Mouse (Mus musculus) stomach, embryonic 16.5 days (tissue): ENCODE measurements at regions not wholly inside any gene's neighbourhood (a gene's known extent, or its start where the extent isn't known, plus 50 kb on each side); places are given as distances from the start of the nearest gene placed in this dataset.

Experiments
- ATAC-seq: fragments of 200-750 bp; cut with Nextera tagmentation; 2 replicates; pipeline ENCODE4 v1.8.0; 2017; ENCODE audit warnings: moderate number of reproducible peaks, moderate TSS enrichment; ENCODE audit not compliant: insufficient read depth, low FRiP score
- H3K27ac ChIP-seq: fragments of 300-500 bp; sonication (generic); 2 replicates; pipeline ENCODE4 v1.5.1; 2014; ENCODE audit warnings: low read length
- H3K27me3 ChIP-seq: fragments of 300-500 bp; sonication (generic); 2 replicates; pipeline ENCODE4 v1.6.1; 2014; ENCODE audit warnings: low read length, control low read depth, mixed read lengths; ENCODE audit not compliant: control insufficient read depth, insufficient read depth
- H3K36me3 ChIP-seq: fragments of 300-500 bp; sonication (generic); 2 replicates; pipeline ENCODE4 v1.6.1; 2014; ENCODE audit warnings: low read length; ENCODE audit not compliant: control insufficient read depth, insufficient read depth
- H3K4me1 ChIP-seq: fragments of 300-500 bp; sonication (generic); 2 replicates; pipeline ENCODE4 v1.6.1; 2014; ENCODE audit warnings: low read length, control low read depth, mixed read lengths; ENCODE audit not compliant: control insufficient read depth, insufficient read depth
- H3K4me2 ChIP-seq: fragments of 300-500 bp; sonication (generic); 2 replicates; pipeline ENCODE4 v1.6.1; 2014; ENCODE audit warnings: low read depth, low read length, mixed read lengths
- H3K4me3 ChIP-seq: fragments of 300-500 bp; sonication (generic); replicated peaks from 2 replicates; pipeline ENCODE4 v1.5.1; 2014; ENCODE audit warnings: mild to moderate bottlenecking, low read length
- H3K9ac ChIP-seq: fragments of 300-500 bp; sonication (generic); 2 replicates; pipeline ENCODE4 v1.6.1; 2014; ENCODE audit warnings: low read length
- H3K9me3 ChIP-seq: fragments of 300-500 bp; sonication (generic); replicated peaks from 2 replicates; pipeline ENCODE4 v1.6.1; 2016; ENCODE audit warnings: low read length, control low read depth; ENCODE audit not compliant: control insufficient read depth
- WGBS: fragments of 180-500 bp; shearing (Covaris S2); extraction: QIAGEN DNeasy Blood & Tissue Kit; methylation state at CpG from one replicate; pipeline ENCODE4 v1.1.7; 2014; 5-methylcytosine and 5-hydroxymethylcytosine counted together

DNA sequence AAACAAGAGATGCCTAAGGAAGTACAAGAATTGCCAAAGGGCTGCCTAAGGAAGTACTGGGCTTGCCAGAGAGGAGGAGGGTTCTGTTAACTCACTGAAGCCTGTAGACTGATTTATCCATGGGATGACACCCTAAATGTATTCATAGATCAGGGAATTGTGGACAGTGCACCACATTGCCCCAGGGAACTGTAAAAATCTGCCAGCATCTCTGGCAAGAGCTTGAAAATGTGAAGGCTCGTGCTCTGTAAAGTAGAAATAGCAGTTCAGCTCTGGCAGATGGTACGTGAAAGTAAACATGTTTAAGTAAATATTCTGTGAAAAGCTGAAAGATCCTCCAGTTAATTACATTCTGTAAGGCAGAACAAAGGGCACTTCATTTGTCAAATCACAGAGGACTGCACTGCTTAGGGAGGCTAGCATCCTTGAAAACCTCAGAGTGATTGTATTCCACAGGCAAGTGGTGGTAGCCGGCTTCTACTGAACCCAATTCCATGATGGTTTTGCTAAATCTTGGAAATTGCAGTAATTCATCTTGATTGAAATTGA, 445.9 kb upstream of the Grin3a start:
- Histone ChIP-seq H3K27me3 (no peaks in the 10 kb centered on the region), H3K4me3 (no peak overlapping the region), H3K36me3 (no peaks in the 10 kb centered on the region), H3K4me2 (no peak overlapping the region), H3K9me3 (no peaks in the 10 kb centered on the region), H3K27ac (no peak overlapping the region), H3K9ac (no peak overlapping the region), H3K4me1 (no peaks in the 10 kb centered on the region)
- ATAC-seq = no peak
- 26% methylated on average over 3 of the region's 3 CpGs for WGBS

DNA sequence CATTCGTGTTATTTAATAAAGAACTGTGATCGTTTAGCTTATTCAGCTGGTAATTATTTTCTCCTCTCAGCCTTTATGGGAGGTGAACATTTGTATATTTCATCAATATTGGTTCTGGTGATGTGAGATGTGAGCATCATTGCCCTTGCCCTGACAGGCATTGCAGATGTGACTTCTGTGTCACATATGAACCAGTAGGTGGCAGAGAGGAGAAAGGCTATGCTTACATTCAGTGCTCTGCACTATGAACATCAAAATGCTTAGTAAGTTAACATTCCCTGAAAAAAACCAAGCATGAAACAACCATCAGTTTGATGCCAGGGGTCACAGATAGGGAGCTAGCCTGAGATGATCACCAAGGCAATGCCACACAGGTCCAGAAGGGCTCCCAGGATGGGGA, 441.1 kb upstream of the Grin3a start:
- H3K36me3 ChIP-seq = no peaks in the 10 kb centered on the region
- 73% methylated on average over 2 of the region's 2 CpGs for WGBS
- H3K9ac ChIP-seq = no peak overlapping the region
- H3K27ac ChIP-seq = no peak overlapping the region
- no peak for ATAC-seq
- no peaks in the 10 kb centered on the region for H3K4me1 ChIP-seq
- no peaks in the 10 kb centered on the region for H3K27me3 ChIP-seq
- H3K4me3 ChIP-seq = no peak overlapping the region
- no peaks in the 10 kb centered on the region for H3K9me3 ChIP-seq
- no peak overlapping the region for H3K4me2 ChIP-seq

DNA sequence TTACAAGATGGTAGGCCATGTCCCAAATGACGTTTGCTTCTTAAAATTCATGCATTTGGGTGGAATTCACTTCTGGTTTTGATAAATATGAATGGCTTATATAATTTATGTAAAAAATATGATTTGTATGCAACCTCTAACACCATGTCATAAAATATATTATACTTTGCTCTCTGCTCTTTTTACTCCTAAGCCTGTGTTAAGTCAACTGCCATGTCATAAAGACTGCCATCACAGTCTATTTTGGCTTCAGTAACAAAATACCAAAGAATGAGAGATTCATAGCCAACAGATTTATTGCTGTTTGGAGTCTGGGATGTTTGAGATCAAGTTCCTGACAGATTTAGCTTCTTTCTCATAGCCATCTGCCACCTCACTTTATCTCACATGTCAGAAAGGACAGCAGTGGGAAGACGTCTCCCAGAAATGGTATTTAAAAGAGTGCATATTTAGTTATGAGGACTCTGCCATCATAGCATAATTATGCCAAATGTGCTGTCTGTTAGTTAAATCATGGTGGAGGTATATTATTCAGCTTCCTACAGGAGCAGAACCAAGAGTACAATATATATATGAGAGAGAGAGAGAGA, 413.6 kb upstream of the Grin3a start:
- 47% methylated on average over 2 of the region's 2 CpGs for WGBS
- Histone ChIP-seq H3K4me2 (no peak overlapping the region), H3K9ac (no peak overlapping the region), H3K4me1 (no peaks in the 10 kb centered on the region), H3K27ac (no peak overlapping the region), H3K4me3 (no peak overlapping the region), H3K36me3 (no peaks in the 10 kb centered on the region), H3K27me3 (no peaks in the 10 kb centered on the region), H3K9me3 (no peaks in the 10 kb centered on the region)
- no peak for ATAC-seq

DNA sequence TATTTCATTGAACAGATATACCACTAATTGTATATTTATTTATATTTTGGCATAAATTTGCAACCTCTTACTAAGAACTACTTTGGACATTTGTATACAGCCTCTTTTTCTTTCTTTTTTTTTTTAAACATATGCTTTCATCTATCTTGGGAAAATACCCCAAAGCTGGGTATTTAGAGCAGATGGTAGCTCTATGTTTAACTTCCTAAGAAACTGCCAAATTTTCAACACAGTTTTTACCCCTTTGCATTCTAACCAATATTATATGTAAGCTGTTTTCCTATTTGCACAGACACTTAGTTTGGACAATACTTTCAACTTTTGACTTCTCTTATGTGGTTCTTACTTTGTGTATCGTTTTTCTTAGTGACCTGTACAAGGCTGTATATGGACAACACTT, 396.5 kb upstream of the Grin3a start:
- WGBS = 63% methylated on average over 1 of the region's 1 CpGs
- Histone ChIP-seq H3K9me3 (no peaks in the 10 kb centered on the region), H3K27me3 (no peaks in the 10 kb centered on the region), H3K4me3 (no peak overlapping the region), H3K36me3 (no peaks in the 10 kb centered on the region), H3K4me1 (no peaks in the 10 kb centered on the region), H3K4me2 (no peak overlapping the region), H3K9ac (no peak overlapping the region), H3K27ac (no peak overlapping the region)
- no peak for ATAC-seq

DNA sequence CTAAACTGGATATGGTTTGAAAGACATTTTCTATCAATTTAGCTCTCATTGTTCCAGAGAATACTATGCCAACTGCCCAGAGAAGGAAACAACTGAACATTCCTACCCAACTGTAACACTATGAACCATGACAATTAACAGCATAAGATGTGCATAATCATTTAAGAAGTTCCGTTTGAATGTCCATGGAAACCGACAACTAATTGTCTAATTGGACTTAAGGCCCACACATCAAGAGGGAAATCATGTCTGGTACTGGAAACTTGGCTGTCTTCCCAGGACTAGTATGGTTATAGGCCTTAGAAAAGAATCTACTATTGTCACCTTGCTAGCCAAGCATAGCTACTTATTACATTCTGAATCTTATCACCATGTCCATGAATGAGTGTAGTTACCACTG, 395.4 kb upstream of the Grin3a start:
- Histone ChIP-seq H3K4me3 (no peak overlapping the region), H3K27ac (no peak overlapping the region), H3K9me3 (no peaks in the 10 kb centered on the region), H3K36me3 (no peaks in the 10 kb centered on the region), H3K4me2 (no peak overlapping the region), H3K9ac (no peak overlapping the region), H3K4me1 (no peaks in the 10 kb centered on the region), H3K27me3 (no peaks in the 10 kb centered on the region)
- 77% methylated on average over 2 of the region's 2 CpGs for WGBS
- no peak for ATAC-seq

DNA sequence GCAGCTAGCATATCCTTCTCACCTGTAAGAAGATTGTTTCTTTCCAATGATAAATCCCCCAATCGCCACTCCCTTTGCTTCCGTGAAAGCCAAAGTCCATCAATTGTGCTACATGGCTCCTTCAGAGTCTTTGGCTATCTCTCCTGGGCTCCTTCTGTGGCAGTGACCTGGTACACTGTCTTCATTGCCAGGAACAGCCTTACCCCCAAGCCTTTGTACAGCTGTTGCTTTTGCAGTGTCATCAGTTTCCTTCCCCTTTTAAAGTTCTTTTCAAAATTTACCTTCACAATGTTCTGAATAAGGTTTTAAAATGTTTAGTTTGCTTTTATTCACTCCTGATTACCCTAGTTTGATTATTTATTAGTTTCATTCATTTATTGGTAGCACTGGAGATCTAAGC, 393.8 kb upstream of the Grin3a start:
- no peak overlapping the region for H3K4me2 ChIP-seq
- no peaks in the 10 kb centered on the region for H3K36me3 ChIP-seq
- ATAC-seq = no peak
- no peak overlapping the region for H3K4me3 ChIP-seq
- no peaks in the 10 kb centered on the region for H3K27me3 ChIP-seq
- 87% methylated on average over 2 of the region's 2 CpGs for WGBS
- no peaks in the 10 kb centered on the region for H3K4me1 ChIP-seq
- H3K27ac ChIP-seq = no peak overlapping the region
- H3K9ac ChIP-seq = no peak overlapping the region
- H3K9me3 ChIP-seq = no peaks in the 10 kb centered on the region

DNA sequence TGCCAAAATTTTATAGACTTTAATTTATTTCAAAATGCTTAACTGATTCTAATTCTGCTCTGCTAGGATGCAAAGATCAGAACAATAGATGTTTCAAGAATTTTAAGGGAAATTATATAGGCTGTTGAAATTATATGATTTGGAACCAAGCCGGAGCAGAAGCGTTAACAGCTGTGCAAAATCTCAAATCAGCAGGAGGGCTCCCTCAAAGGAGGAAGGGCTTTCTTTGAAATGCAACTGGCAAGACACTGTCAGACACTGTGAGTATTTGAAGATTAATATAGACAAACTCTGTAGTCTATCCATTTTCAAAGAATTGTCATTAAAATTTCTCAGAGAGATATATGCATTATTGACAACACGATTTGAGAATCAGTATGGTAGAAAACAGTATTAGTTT, 389.9 kb upstream of the Grin3a start:
- Histone ChIP-seq H3K9ac (no peak overlapping the region), H3K36me3 (no peaks in the 10 kb centered on the region), H3K4me1 (no peaks in the 10 kb centered on the region), H3K27ac (no peak overlapping the region), H3K4me3 (no peak overlapping the region), H3K9me3 (no peaks in the 10 kb centered on the region), H3K27me3 (no peaks in the 10 kb centered on the region), H3K4me2 (no peak overlapping the region)
- 70% methylated on average over 3 of the region's 3 CpGs for WGBS
- no peak for ATAC-seq

DNA sequence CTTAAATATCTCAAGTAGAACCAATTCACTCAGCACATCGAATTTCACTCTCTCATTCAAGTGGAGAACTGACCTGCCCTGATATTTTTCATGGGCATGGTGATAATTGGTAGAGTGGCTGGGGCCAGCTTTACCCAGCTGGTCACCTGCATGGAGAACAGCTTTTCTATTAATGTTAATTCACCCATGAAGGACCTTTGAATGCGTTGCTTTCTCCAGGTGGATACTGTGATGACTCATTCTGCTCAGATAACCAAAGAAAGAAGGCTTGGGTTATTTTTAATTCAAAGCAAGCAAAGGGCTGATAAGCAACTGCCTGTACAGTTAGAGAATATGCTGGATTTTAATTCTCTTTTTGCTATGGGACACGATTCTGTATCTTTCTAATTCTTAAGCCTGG, 357.8 kb upstream of the Grin3a start:
- Histone ChIP-seq H3K27ac (no peak overlapping the region), H3K4me3 (no peak overlapping the region), H3K36me3 (no peaks in the 10 kb centered on the region), H3K4me1 (no peaks in the 10 kb centered on the region), H3K9ac (no peak overlapping the region), H3K4me2 (no peak overlapping the region), H3K9me3 (no peaks in the 10 kb centered on the region), H3K27me3 (no peaks in the 10 kb centered on the region)
- ATAC-seq = peak; percentile 72; the same call in 1 of the 2 replicates
- 59% methylated on average over 3 of the region's 3 CpGs for WGBS

DNA sequence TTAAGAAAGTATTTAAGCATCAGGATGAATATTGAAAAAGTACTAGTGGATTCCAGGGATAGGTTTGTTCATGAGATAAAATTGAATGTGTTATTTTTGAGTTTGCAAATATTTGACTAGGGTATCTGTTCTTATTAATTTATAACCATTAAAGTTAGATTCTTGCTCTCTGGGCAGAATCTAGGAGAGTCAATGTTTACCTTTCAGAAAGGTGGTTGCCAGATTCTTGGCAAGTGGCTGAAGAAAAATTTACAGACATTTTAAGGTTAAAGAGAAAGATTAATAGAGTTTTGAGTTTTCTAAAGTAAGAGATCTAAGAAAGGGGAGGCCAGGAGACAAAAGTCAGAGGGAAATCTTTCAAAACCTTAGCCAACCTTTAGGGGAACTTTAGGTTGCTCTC, 331.7 kb upstream of the Grin3a start:
- Histone ChIP-seq H3K4me3 (no peak overlapping the region), H3K4me1 (no peaks in the 10 kb centered on the region), H3K36me3 (no peaks in the 10 kb centered on the region), H3K9me3 (no peaks in the 10 kb centered on the region), H3K27ac (no peak overlapping the region), H3K9ac (no peak overlapping the region), H3K27me3 (no peaks in the 10 kb centered on the region), H3K4me2 (no peak overlapping the region)
- ATAC-seq = no peak

DNA sequence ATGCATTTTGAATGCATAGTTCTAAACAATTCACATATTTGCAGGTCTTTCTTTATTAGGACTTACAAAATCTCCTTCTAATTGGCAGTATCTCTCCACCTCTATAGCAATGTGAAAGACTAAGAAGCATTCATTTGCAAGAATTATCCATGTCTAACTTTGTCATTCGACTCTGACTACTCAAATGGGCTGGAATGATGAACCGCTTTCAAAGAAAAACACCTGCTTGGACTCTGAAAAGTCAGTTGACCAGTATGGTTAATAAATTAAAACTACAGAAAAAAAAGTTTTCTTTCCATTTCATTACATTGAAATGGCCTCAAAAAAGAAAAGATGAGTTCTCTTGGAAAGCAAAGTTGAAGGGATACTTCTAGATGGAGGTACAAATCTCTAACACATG, 331.1 kb upstream of the Grin3a start:
- no peak for ATAC-seq
- H3K9me3 ChIP-seq = no peaks in the 10 kb centered on the region
- no peaks in the 10 kb centered on the region for H3K4me1 ChIP-seq
- no peak overlapping the region for H3K4me3 ChIP-seq
- no peaks in the 10 kb centered on the region for H3K36me3 ChIP-seq
- H3K4me2 ChIP-seq = no peak overlapping the region
- no peak overlapping the region for H3K9ac ChIP-seq
- H3K27ac ChIP-seq = no peak overlapping the region
- no peaks in the 10 kb centered on the region for H3K27me3 ChIP-seq
- 88% methylated on average over 2 of the region's 2 CpGs for WGBS
